Mouse (Mus musculus) heart, adult 2 months (tissue): ENCODE measurements at regions not wholly inside any gene's neighbourhood (a gene's known extent, or its start where the extent isn't known, plus 50 kb on each side); places are given as distances from the start of the nearest gene placed in this dataset.

Experiments
- CTCF ChIP-seq: fragments of 200-600 bp; IDR thresholded peaks from 2 replicates; pipeline ENCODE4 v1.8.1; 2022; ENCODE audit warnings: antibody characterized with exemption, mild to moderate bottlenecking, moderate library complexity
- POLR2A ChIP-seq: fragments of 200-500 bp; IDR thresholded peaks from 2 replicates; pipeline ENCODE4 v1.6.1; 2011; ENCODE audit warnings: mild to moderate bottlenecking, low read depth, low read length, control low read depth; ENCODE audit not compliant: insufficient read depth

- no peak for TF ChIP-seq CTCF
- no peak for TF ChIP-seq POLR2A
Measured at GRCm38 (mm10) chr1:166820050-166820449, 138.4 kb upstream of the Fmo9 start.
